Mouse (Mus musculus): ENCODE measurements around the gene Map3k14.

- no peak for TF ChIP-seq CTCF (IDR thresholded peaks at IDR 0.05; ENCODE audit: extremely low read depth, insufficient read depth, insufficient read length, insufficient replicate concordance)
- TF ChIP-seq POLR2A (IDR thresholded peaks at IDR 0.05; ENCODE audit: low read depth, low read length), result no peak
These were observed 19.6 kb downstream of the Map3k14 start for GRCm38 (mm10) chr11:103247504-103248177.

Measured in spleen, adult 2 months (tissue).